Mouse (Mus musculus) embryonic fibroblast, embryonic 13.5 days (primary cell): ENCODE results near the gene Dynll1.

Experiments used
- CTCF ChIP-seq: IDR thresholded peaks from 2 replicates; pipeline ENCODE4 v1.5.1; 2011; ENCODE audit warnings: mild to moderate bottlenecking, control low read depth, low read length, moderate library complexity, borderline replicate concordance; ENCODE audit not compliant: insufficient read depth
- POLR2A ChIP-seq: IDR thresholded peaks from 2 replicates; pipeline ENCODE4 v1.6.1; 2011; ENCODE audit warnings: low read depth, mild to moderate bottlenecking, control low read depth, low read length, moderate library complexity

DNA sequence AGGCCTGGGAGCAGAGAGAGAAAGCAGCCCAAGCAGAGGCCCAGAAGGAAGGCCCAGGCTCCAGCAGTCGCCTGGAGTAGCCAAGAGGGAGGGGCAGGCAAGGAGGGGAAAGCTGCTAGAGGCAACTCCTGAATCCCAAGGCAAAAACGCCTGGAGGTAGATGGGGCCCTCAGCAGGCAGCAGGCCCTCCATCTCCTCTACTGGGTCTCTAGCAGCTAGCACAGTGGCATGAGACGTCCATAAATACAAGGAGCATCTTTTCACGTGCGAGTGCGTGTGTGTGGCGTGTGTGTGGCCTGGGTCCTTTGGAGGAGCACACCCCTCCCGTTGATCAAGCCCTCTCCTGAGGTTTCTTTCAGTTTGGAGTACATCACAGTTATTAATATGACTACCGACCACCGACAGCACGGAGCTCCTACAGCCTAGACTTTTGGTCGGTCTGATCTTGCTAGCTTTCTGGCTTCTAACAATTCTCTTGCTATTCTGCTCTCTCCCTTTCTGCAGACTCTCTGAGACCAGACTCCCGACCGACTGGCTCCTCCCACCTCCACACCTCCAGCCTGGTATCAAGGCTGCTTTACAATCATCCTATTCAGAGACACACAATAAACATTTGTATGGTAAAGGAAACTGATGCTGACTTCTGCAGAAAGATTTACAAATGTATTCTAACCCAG lies 16.3 kb upstream of the Dynll1 start:
- no peak for TF ChIP-seq CTCF
- no peak; the same call in 1 of the 2 replicates for TF ChIP-seq POLR2A
